Mouse (Mus musculus): ENCODE measurements around the gene Zeb2. TPM values are rescaled to one million over a fixed set of nuclear protein-coding genes. Genes with fewer than 3 reads are reported as not detected.

The Zeb2 gene
- 100 to 1,000 TPM; 451 to 546 TPM for total RNA-seq (2021)

DNA sequence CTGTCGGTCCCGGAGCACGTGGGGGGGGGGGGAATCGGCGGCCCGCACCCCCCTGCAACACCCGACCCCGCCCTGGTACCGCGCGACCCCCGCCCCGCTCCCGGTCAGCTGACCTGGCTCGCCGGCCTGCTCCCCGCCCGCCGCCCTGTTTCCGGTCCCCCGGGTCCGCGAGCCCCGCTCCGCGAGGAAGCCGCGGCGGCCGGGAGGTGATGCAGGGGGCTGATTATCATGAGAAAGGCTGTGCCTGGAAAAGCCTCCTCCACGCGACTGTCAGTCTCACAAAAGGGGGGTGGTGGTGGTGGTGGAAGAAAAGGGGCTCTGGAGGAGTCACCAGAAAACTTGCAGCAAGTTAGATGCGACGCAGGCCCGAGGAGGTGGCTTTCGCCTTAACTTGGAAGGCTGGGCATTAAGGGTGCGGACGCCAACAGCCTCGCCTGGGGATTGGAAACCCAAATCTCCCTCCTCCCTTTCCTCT is at the start of gene Zeb2:
Zeb2 (minus strand) TSS at position 309 of the 475 bp plus-strand sequence.
- intact Hi-C loops (cut with DNase I) = loop anchor here (5.0 to 10.0 kb wide), 2 partner anchors 288 to 1325 kb away; no protein-coding TSS in a partner anchor

DNA sequence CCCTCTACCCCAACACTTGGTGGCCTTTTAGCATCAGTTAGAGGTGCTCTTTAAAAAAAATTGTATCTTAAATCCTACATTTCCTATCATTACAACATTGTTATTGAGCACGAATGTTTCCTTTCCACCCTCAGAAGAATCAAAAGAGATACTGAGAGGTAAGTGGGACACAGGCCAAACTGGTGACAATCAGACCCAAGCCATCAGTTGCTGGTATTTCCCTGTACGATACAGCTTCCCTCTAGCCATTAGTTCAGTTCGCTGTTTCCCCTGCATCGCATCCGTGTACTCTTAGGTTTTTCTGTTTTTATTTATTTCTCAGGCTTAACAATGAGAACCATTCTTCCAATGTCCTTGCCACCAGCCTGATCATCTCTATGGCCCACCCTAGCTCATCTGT is 41.6 kb upstream of the Zeb2 start:
- DNase-seq = no peak
- intact Hi-C loops (cut with DNase I) = no loop called here

More for the DNA sequence above, at the start of gene Zeb2:
- DNase-seq = peak; percentile 84

DNA sequence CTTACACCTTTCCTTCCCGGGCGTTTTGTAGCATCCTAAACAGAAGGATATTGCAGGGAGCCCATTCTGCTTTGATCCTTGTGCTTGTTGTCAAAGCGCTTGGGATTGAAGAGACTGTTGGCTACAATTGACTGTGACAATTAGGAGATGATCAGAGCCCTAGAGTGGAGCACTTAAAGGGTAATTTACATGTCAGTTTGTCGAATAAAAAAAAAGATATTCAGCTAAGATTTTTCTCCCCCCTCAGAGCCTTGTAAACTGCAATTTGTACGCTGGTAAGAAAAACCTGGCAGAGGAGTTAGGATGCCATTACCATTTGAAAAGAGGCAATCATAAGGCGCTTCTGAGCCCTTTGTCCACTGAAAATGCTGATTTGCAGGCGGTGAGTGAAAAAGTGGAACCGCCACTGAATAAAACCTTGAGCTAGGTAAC is 41.2 kb upstream of the Zeb2 start:
- DNase-seq = no peak
- intact Hi-C loops (cut with DNase I) = no loop called here

DNA sequence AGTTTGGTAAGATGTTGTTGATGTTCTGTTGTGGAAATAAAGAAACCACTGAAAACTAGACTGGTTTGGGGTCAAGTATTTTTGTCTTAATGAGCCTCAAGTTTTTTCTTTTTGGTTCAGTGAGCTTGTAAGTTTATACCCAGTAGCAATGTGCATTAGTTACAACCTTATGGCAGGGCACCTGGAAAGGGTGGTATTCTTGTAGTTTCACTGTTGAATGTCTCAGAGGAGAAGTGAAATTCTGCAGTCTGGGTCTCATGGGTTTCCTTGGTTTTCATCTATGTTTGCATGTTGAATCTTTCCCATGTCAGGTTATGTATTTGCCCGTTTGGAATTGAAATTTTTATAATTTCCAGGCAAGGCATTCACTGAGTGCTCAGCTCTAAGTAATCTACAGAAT is 36.1 kb upstream of the Zeb2 start:
- no peak for DNase-seq
- intact Hi-C loops (cut with DNase I) = no loop called here

DNA sequence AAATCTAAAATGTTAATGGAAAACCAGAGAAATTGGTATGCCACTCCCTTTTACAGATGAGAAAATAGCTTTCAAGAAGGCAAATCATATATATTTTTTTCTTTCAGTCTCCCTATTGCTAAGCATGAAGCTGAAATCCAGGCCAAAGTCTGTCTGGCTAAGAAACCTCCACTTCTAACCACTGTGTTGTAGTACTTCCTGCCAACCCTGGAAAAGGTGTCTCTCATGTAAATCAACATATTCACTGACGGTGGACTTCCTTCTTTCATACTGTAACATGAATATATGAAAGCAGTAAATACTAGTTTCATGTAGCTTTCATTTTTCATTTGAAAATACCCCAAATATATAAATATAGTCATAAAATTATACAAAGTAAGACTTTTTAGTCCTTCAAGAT is 26.0 kb upstream of the Zeb2 start:
- intact Hi-C loops (cut with DNase I) = no loop called here
- DNase-seq = no peak

DNA sequence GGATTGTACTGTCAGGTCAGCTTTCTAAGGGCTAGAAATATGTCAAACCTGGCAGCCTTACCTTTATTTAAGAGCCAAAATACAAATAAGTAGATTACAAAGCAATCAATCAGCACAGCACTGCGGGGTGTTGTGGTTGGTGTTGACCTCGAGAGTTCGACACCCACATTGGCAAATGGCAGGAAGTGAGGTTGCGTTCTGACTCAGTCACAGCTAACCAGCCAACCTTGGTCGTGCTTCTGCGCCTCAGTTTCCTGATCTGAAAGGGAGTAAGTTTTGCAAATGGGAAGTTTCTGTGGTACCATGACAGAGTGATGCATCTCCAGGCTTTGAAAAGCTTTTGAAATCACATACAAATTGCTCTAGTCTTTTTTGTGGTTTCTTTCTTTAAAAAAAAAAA is 21.7 kb upstream of the Zeb2 start:
- intact Hi-C loops (cut with DNase I) = no loop called here
- DNase-seq = no peak

DNA sequence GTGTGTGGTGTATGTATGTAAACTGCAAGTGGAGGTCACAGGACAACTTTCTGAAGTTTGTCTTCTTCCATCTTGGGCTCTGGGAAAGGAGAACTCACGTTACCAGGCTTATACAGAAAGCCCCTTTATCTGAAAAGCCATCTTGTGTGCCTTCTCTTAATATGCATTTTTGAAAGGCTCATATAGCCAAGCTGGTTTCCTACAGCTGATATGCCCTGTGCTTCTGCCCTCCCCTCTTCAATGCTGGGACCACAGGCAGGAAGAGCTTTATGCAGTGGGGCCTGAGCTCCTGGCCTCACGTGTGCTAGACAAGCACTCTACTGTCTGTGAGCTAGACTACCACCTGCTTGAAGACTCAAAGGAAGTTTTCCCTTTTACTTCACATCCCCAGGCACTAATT is 19.6 kb upstream of the Zeb2 start:
- intact Hi-C loops (cut with DNase I) = no loop called here

DNA sequence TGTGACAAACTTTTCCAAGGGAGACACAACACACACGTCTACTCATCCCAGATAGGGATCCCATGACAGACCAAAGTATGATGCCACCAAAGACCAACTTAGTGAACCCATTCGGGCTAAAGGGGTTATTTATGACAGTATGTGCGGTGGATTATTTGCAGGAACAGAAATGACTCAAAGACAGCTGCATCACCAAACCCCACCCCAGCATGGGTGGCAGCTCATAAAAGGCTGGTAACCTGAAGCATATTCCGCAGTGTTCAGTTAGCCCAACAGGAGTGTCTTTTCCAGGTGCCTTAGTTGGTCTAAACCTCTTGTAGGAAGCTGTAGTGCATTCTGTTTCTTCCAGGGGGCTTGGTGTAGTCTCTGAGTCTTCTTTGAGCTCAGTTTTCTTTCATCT is 16.0 kb upstream of the Zeb2 start:
- DNase-seq = no peak
- intact Hi-C loops (cut with DNase I) = no loop called here

More for the DNA sequence above, 19.6 kb upstream of the Zeb2 start:
- DNase-seq = no peak

DNA sequence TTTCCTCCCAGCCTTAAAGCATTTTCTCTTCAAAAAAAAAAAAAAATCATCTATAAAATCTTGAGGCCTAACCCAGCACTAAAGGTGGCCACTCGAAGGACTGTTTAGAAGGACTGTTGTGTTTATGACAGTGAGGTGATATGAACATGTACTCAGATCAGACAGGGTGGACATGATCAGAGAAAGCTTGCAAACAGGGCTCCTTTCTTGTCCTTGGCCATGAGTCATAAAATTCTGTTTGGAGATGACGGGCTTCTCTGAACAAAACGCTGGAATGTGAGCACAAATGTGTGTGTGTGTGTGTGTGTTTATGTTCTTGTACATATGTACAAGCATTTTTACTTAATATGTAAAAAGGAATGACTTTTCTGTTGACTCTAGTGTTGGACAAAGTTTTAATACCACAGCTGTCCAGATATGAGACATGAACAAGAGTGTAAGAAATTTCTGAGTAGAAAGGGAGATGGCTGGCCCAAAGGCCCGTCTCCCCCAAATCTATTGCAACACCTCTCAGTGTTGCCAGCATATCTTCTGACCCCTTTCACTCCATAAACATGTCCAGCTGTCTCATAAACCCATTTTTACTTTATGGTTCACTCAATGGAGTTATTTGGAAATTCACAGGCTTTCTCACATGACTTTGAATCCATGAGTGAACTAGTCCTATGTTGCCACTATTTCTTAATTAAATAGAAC is 13.4 kb upstream of the Zeb2 start:
- no peak for DNase-seq

DNA sequence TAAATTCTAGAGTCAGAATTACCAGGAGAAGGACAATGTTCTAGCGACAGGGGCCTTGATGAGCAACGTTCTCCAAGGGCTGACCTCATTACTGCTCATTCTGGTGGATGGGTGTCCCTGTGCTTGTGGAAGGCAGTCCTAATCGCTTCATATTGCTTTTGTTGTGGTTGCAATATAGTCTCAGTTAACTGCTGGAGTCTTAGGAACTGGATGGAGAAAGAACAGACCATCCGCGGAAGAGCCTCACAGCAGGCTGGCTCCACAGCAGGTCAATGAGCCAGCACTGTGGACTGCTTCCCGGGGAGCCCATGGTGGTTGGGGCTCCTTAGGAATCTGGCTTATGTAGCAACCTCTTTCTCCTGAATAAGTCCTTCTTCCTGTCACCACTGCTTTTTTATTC is 12.4 kb upstream of the Zeb2 start:
- intact Hi-C loops (cut with DNase I) = no loop called here
- no peak for DNase-seq

More for the DNA sequence above, 13.4 kb upstream of the Zeb2 start:
- intact Hi-C loops (cut with DNase I) = no loop called here

DNA sequence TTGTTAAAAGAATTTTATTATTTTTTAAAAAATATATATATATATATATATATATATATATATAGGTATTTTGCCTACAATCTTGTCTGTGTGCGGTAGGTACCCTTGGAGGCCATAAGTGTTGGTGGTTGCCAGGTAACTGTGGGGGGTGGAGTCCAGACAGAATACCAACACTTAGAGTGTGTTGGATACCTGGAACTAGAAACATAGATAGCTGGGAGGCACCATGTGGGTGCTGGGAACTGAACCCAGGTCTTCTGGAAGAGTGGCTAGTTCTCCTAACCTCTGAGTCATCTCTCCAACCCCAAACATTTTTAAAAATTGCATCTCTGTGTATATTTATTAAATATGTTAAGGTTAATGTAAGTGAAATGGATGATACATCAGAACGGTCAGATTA is 11.5 kb upstream of the Zeb2 start:
- intact Hi-C loops (cut with DNase I) = no loop called here
- DNase-seq = no peak

DNA sequence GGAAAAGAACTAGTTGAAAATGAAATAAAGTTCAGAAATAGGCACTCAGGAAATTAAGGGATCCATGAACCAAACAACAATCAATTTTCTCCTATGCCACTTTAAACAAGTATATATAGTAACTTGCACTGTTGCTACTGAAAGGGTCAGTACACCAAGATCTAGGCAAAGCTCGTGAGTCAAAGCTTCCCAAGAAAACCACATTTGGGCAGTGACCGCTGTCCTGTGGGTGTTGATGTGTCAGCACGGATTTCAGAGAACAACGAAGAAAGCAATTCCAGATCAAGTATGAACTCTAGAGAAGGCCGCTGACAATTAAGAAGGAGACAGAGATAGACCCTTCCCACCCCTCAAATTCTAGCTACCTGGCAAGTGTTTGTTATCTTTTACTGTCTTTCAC is 9.2 kb upstream of the Zeb2 start:
- DNase-seq = no peak
- intact Hi-C loops (cut with DNase I) = no loop called here

DNA sequence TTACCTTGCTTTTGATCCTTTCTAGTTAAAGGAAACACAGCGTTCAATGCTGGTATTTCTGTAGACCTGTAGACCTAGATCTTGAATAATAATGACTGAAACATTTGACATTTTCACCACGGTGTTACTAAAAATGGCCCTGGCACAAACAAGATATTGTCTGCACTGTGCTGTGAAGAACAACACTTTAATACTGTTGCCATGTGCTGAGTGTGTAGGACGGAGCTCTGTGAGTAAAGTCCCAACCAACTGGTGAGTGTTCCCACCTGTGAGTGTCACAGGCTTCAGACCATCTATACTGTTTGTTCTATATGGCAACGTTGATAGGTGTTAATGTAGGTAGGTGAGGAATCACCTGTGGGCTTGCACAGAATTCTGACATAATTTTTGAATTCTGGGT is 8.0 kb upstream of the Zeb2 start:
- no peak for DNase-seq
- intact Hi-C loops (cut with DNase I) = no loop called here

DNA sequence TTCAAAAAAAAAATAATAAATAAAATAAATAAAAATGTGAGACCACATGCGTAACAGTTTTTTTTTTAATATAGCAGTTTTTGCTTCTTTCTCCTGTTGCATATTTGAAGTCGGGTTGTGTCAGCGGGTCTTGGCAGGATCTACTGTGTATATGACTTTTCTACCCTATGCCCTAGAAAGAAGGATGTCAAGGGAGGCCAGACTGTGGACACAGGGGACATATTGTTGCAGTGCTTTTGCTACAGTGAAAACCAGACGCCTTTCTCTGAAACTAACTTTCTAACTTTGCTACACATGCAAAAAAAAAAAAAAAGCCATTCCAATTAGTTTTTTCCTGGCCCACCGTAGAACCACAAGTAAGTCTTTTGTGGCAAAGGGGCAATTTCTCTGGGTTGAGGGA is 6.3 kb upstream of the Zeb2 start:
- no peak for DNase-seq
- intact Hi-C loops (cut with DNase I) = no loop called here

DNA sequence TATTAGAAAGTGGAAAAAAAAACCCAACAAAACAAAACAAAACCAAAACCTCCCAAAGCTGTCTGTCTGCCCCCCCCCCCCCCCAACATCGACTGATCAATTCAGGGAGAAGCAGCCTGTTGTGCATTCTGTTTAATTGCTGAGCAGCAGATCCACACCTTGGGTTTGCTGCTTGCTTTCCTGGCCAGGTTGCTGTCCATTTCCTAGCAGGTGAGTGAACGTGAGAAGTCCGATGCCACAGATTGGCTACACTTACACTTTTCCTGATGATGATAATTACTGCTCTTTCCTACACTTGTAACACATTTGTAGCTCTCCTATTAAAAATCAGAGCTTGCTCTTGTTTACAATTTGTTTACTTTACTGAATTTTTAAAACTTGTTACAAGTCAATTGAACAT is 926 bp upstream of the Zeb2 start:
- no peak for DNase-seq
- intact Hi-C loops (cut with DNase I) = loop anchor here (5.0 to 10.0 kb wide), 2 partner anchors 287 to 1324 kb away; no protein-coding TSS in a partner anchor

DNA sequence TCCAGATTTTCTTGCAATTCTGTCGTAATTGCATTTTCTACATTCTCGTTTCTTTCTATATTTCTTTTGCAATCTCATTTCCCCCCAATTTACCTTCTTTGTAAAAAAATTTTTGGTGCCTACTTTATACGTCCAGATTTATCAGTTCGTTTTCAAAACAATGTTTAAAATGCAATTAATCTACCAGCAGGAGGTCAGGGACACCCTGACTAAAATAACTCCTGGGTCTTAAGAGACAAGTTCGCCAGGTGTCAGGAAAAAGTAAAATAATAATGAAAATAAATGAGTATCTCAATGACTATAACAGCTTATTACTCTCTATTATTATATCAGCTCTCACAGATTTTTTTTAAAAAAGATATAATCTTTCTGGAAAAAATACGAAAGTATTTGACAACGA is 397 bp upstream of the Zeb2 start:
- no peak for DNase-seq
- intact Hi-C loops (cut with DNase I) = loop anchor here (5.0 to 10.0 kb wide), 2 partner anchors 287 to 1325 kb away; no protein-coding TSS in a partner anchor

DNA sequence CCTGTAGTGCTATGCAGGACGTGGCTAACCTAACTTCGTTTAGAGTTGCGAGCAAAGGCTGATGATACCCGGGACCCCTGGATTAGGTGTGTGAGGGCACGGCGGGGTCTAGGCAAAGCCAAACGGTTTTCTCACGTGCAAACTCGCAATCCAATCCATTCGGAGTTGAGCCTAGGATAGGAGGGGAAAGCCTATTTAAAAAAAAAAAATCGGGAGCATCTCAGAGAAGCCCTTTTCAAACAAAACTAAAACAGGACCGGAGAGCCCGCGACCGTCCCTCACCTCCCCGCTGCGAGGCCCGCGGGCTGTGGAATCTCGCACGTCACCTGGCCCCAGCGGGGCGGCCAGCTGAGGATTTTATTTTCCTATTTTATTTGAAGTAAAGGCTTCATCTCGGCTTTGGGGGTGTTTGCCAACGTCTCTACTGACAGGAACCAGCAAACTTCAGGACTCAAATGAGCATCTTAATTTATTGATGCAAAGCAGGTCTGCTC is 617 bp downstream of the Zeb2 start:
- intact Hi-C loops (cut with DNase I) = loop anchor here (5.0 to 10.0 kb wide), 2 partner anchors 288 to 1326 kb away; no protein-coding TSS in a partner anchor
- peak; percentile 49 for DNase-seq

DNA sequence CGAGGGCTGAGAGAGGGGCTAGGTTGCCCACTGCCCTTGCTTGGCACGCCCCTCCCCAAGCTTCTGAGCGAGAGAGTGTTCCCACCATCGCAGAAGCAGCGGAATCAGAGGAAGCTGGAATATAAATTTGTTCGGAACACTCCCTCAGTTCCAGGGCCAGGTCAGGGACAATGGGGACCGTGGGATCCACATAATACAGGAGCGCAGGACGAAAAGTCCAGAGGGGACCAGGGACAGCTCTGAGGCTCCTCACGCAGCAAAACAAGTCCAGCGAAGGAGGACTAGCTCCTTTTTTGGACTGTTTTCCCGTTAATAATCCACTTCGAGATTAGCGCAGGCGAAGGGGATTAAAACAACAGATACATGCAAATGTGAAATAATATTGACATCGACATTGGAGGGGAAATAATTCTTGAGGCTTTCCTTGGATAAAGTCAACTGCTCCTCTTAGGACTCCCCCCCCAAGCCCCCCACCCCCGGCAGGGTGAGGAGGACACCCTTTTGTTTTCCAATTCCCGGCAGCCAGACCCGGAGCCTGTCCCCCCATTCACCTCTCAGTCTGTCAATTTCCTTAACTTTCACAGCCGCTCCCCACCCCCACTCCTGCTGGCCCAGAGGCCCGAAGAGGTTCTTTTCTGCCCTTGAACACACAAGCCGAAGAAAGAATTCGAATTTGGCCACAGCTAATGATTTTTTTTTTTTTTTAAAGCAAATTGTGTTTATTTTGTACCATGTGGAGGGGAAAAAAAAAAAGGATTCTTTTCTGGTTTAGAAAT is 1.3 kb downstream of the Zeb2 start:
- DNase-seq = peak; percentile 77
- intact Hi-C loops (cut with DNase I) = loop anchor here (5.0 to 10.0 kb wide), 2 partner anchors 289 to 1326 kb away; no protein-coding TSS in a partner anchor

DNA sequence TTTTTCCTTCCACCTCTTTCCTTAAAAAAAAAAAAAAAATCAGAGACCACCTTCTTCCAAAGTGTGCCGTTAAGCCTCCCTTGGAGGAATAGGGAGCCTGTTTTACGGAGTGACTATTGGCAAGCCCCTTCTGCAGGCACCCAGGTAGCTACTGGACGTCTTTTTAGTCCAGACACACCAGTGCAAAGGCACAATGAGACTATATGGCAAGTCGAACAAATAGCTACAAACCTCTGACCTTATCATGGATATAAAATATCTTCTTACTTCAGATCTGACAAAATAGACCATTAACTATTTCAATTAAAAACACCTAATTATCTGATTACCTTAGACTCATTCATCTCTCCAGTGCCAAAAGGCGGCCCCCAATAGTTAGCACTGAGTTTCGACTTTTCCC is 2.0 kb downstream of the Zeb2 start:
- intact Hi-C loops (cut with DNase I) = loop anchor here (5.0 to 10.0 kb wide), 2 partner anchors 290 to 1327 kb away; no protein-coding TSS in a partner anchor
- DNase-seq = no peak

DNA sequence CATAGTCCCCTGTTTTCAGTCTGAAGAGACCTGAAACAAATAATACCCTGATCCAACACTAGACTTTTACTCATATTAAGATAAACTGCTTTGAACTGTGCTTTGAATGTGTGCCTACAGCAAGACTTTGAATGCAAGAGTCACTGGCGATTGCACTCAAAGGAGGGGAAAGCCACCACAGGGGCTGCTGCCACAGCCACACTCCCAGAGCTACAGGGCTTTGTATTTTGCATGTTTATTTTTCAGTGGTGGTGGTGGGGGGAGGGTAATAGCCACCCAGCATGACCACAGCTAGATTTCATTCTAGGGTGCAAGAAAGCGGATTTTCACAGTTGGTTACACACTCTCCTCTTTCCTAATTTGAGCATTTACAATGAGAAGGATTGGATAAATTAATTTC is 2.6 kb downstream of the Zeb2 start:
- intact Hi-C loops (cut with DNase I) = loop anchor here (10.0 kb wide), 1 partner anchor 290 kb away; no protein-coding TSS in a partner anchor
- DNase-seq = no peak

DNA sequence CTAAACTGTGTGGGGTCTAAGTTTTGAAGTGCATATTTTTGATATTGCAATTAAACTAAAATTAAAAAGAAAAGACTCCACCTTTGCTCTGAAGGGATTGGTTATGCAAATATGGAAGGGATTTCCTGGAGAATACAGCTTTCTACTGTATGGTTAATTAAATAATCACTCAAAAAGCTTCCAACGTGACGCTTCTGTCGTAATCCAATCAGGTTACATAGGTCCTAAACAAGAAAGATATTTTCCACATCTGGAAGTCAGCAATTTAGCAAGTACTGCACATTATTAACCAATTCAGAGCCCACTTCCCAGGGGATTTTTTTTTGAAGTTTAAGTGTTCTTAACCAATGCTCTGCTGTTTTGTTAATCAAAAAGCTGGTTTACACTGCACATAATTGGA is 3.3 kb downstream of the Zeb2 start:
- DNase-seq = no peak
- intact Hi-C loops (cut with DNase I) = loop anchor here (10.0 kb wide), 1 partner anchor 291 kb away; no protein-coding TSS in a partner anchor
